Mouse (Mus musculus): Measurements from ENCODE around the gene Ankrd28.
A peak's percentile ranks its signal among the peaks of the same experiment; 100 is the strongest.

The Ankrd28 gene

GRCm38 (mm10) chr14:31664903-31665565 is 165.4 kb downstream of the Ankrd28 start:
- DNase-seq, result no peak

GRCm38 (mm10) chr14:31664100-31664902 is 166.2 kb downstream of the Ankrd28 start:
- no peak for DNase-seq

GRCm38 (mm10) chr14:31663376-31664099 is 166.9 kb downstream of the Ankrd28 start:
- DNase-seq, result no peak

GRCm38 (mm10) chr14:31662555-31663211 is 167.8 kb downstream of the Ankrd28 start:
- DNase-seq, result no peak

GRCm38 (mm10) chr14:31661671-31662554 is 168.5 kb downstream of the Ankrd28 start:
- DNase-seq, result peak; percentile 89

GRCm38 (mm10) chr14:31660312-31661093 is 169.9 kb downstream of the Ankrd28 start:
- DNase-seq, result no peak

- no peak for DNase-seq
These were observed 170.8 kb downstream of the Ankrd28 start for GRCm38 (mm10) chr14:31659501-31660181.

- DNase-seq, result no peak
These were observed 172.2 kb downstream of the Ankrd28 start for GRCm38 (mm10) chr14:31658126-31658680.

- peak; percentile 73 for DNase-seq
These were observed 173.4 kb downstream of the Ankrd28 start for GRCm38 (mm10) chr14:31656857-31657645.

- DNase-seq, result no peak
These were observed 174.1 kb downstream of the Ankrd28 start for GRCm38 (mm10) chr14:31656386-31656785.

GRCm38 (mm10) chr14:31655406-31655805 is 175.0 kb downstream of the Ankrd28 start:
- DNase-seq, result no peak

GRCm38 (mm10) chr14:31654816-31655215 is 175.6 kb downstream of the Ankrd28 start:
- DNase-seq, result no peak

GRCm38 (mm10) chr14:31653101-31653875 is 177.2 kb downstream of the Ankrd28 start:
- DNase-seq, result no peak

GRCm38 (mm10) chr14:31652624-31653023 is 177.8 kb downstream of the Ankrd28 start:
- DNase-seq, result no peak

GRCm38 (mm10) chr14:31652106-31652505 is 178.3 kb downstream of the Ankrd28 start:
- DNase-seq, result no peak

GRCm38 (mm10) chr14:31651206-31651605 is 179.2 kb downstream of the Ankrd28 start:
- DNase-seq, result no peak

GRCm38 (mm10) chr14:31650347-31650746 is 180.1 kb downstream of the Ankrd28 start:
- DNase-seq, result no peak
